Mouse (Mus musculus) forebrain, embryonic 10.5 days (tissue): Measurements from ENCODE around the gene Tcap. TPM values are rescaled to one million over a fixed set of nuclear protein-coding genes. Genes with fewer than 3 reads are reported as not detected.

Experiments used
- DNase-seq: peaks from one replicate; pipeline ENCODE4 v3.0.0-alpha.2; 2017; ENCODE audit warnings: low spot score; ENCODE audit errors: extremely low spot score
- H3K27ac ChIP-seq: fragments of 300-500 bp; sonication (generic); 2 replicates; pipeline ENCODE4 v1.5.1; 2016; ENCODE audit warnings: mild to moderate bottlenecking
- H3K27me3 ChIP-seq: fragments of 300-500 bp; sonication (generic); 2 replicates; pipeline ENCODE4 v1.6.1; 2016; ENCODE audit warnings: mild to moderate bottlenecking; ENCODE audit not compliant: poor library complexity, severe bottlenecking
- H3K36me3 ChIP-seq: fragments of 300-500 bp; sonication (generic); replicated peaks from 2 replicates; pipeline ENCODE4 v1.6.1; 2016; ENCODE audit warnings: mild to moderate bottlenecking, moderate library complexity
- H3K4me1 ChIP-seq: fragments of 300-500 bp; sonication (generic); 2 replicates; pipeline ENCODE4 v1.6.1; 2016
- H3K4me3 ChIP-seq: fragments of 300-500 bp; sonication (generic); 2 replicates; pipeline ENCODE4 v1.5.1; 2016; ENCODE audit warnings: mild to moderate bottlenecking, moderate library complexity
- H3K9me3 ChIP-seq: fragments of 300-500 bp; sonication (generic); 2 replicates; pipeline ENCODE4 v1.6.1; 2016; ENCODE audit warnings: mild to moderate bottlenecking, moderate library complexity
- WGBS: fragments of 180-500 bp; shearing (Covaris S2); methylation state at CpG from one replicate; pipeline ENCODE4 v1.1.7; 2016; 5-methylcytosine and 5-hydroxymethylcytosine counted together
- polyA plus RNA-seq: library from polyadenylated mRNA; unstranded; fragments of >200 nt; fragmentation: Nextera tagmentation; extraction: Ambion mirVana; gene quantifications from 2 replicates; pipeline ENCODE4 v1.2.1, GENCODE M21; 2016

The Tcap gene
- 0.15 TPM in 1 of 2 replicates, not detected in the other for polyA plus RNA-seq

- H3K9me3 ChIP-seq, result no peaks in the 10 kb centered on the region
- peaks cover 32% of the 10 kb centered on the region for H3K36me3 ChIP-seq
- 0 out of 2 replicates have a peak within 1 kb of the TSS, but pooled peaks have one; percentile 35 for H3K27ac ChIP-seq
- no peak within 1 kb of the TSS for H3K4me3 ChIP-seq
- 64% methylated on average over 14 of the region's 14 CpGs for WGBS
- peaks cover 33% of the 10 kb centered on the region for H3K4me1 ChIP-seq
- DNase-seq, result no peak
- peaks cover 55% of the 10 kb centered on the region for H3K27me3 ChIP-seq
Measured at GRCm38 (mm10) chr11:98383261-98384030, at the start of gene Tcap. Gene Tcap, plus strand, starts transcription at chr11:98383811.

GRCm38 (mm10) chr11:98333981-98334741 is 49.5 kb upstream of the Tcap start:
- no peaks in the 10 kb centered on the region for H3K9me3 ChIP-seq
- H3K27ac ChIP-seq, result no peak overlapping the region
- DNase-seq, result no peak
- H3K4me1 ChIP-seq, result peaks cover 27% of the 10 kb centered on the region
- 3% methylated on average over 39 of the region's 41 CpGs for WGBS
- H3K27me3 ChIP-seq, result peaks cover 100% of the 10 kb centered on the region
- H3K36me3 ChIP-seq, result no peaks in the 10 kb centered on the region
- H3K4me3 ChIP-seq, result peak overlapping the region; percentile 39

- DNase-seq, result no peak
Measured at GRCm38 (mm10) chr11:98335250-98335649, 48.4 kb upstream of the Tcap start.

GRCm38 (mm10) chr11:98336245-98337107 is 47.1 kb upstream of the Tcap start:
- WGBS, result 15% methylated on average over 13 of the region's 13 CpGs
- Histone ChIP-seq H3K4me3 (no peak overlapping the region), H3K36me3 (no peaks in the 10 kb centered on the region), H3K27me3 (peaks cover 99% of the 10 kb centered on the region), H3K9me3 (no peaks in the 10 kb centered on the region), H3K4me1 (peaks cover 36% of the 10 kb centered on the region), H3K27ac (no peak overlapping the region)
- no peak for DNase-seq

More at GRCm38 (mm10) chr11:98335250-98335649, 48.4 kb upstream of the Tcap start:
- Histone ChIP-seq H3K4me3 (no peak overlapping the region), H3K9me3 (no peaks in the 10 kb centered on the region), H3K4me1 (peaks cover 36% of the 10 kb centered on the region), H3K27ac (no peak overlapping the region), H3K27me3 (peaks cover 100% of the 10 kb centered on the region), H3K36me3 (no peaks in the 10 kb centered on the region)
- 8% methylated on average over 9 of the region's 9 CpGs for WGBS

GRCm38 (mm10) chr11:98338507-98338961 is 45.1 kb upstream of the Tcap start:
- peaks cover 50% of the 10 kb centered on the region for H3K4me1 ChIP-seq
- peaks cover 99% of the 10 kb centered on the region for H3K27me3 ChIP-seq
- DNase-seq, result no peak
- peak overlapping the region; percentile 68 for H3K27ac ChIP-seq
- H3K4me3 ChIP-seq, result peak overlapping the region; percentile 57
- no peaks in the 10 kb centered on the region for H3K36me3 ChIP-seq
- WGBS, result 2% methylated on average over 52 of the region's 57 CpGs
- no peaks in the 10 kb centered on the region for H3K9me3 ChIP-seq

GRCm38 (mm10) chr11:98339071-98339501 is 44.5 kb upstream of the Tcap start:
- H3K4me3 ChIP-seq, result peak overlapping the region; percentile 57
- H3K27ac ChIP-seq, result no peak overlapping the region
- DNase-seq, result no peak
- WGBS, result under 1% methylated on average over 19 of the region's 19 CpGs
- peaks cover 46% of the 10 kb centered on the region for H3K4me1 ChIP-seq
- H3K9me3 ChIP-seq, result no peaks in the 10 kb centered on the region
- H3K27me3 ChIP-seq, result peaks cover 99% of the 10 kb centered on the region
- no peaks in the 10 kb centered on the region for H3K36me3 ChIP-seq

GRCm38 (mm10) chr11:98339679-98340287 is 43.8 kb upstream of the Tcap start:
- Histone ChIP-seq H3K27me3 (peaks cover 99% of the 10 kb centered on the region), H3K9me3 (no peaks in the 10 kb centered on the region), H3K36me3 (no peaks in the 10 kb centered on the region), H3K4me1 (peaks cover 39% of the 10 kb centered on the region), H3K27ac (no peak overlapping the region), H3K4me3 (peak overlapping the region; percentile 57)
- DNase-seq, result peak; percentile 15
- WGBS, result 5% methylated on average over 11 of the region's 11 CpGs

GRCm38 (mm10) chr11:98340597-98340996 is 43.0 kb upstream of the Tcap start:
- Histone ChIP-seq H3K9me3 (no peaks in the 10 kb centered on the region), H3K4me1 (peaks cover 40% of the 10 kb centered on the region), H3K36me3 (no peaks in the 10 kb centered on the region), H3K27me3 (peaks cover 99% of the 10 kb centered on the region), H3K4me3 (no peak overlapping the region), H3K27ac (no peak overlapping the region)
- no peak for DNase-seq
- whole genome bisulfite sequencing, result 5% methylated on average over 4 of the region's 4 CpGs

GRCm38 (mm10) chr11:98341174-98341573 is 42.4 kb upstream of the Tcap start:
- no peak for DNase-seq
- no peaks in the 10 kb centered on the region for H3K36me3 ChIP-seq
- peaks cover 99% of the 10 kb centered on the region for H3K27me3 ChIP-seq
- H3K4me1 ChIP-seq, result peaks cover 45% of the 10 kb centered on the region
- H3K4me3 ChIP-seq, result no peak overlapping the region
- 58% methylated on average over 4 of the region's 4 CpGs for WGBS
- H3K9me3 ChIP-seq, result no peaks in the 10 kb centered on the region
- no peak overlapping the region for H3K27ac ChIP-seq

GRCm38 (mm10) chr11:98342000-98342945 is 41.3 kb upstream of the Tcap start:
- Histone ChIP-seq H3K4me1 (peaks cover 56% of the 10 kb centered on the region), H3K27me3 (peaks cover 99% of the 10 kb centered on the region), H3K27ac (no peak overlapping the region), H3K36me3 (no peaks in the 10 kb centered on the region), H3K4me3 (peak overlapping the region; percentile 36), H3K9me3 (no peaks in the 10 kb centered on the region)
- WGBS, result 3% methylated on average over 28 of the region's 29 CpGs
- peak; percentile 92 for DNase-seq

- 1% methylated on average over 14 of the region's 14 CpGs for WGBS
- peak; percentile 79 for DNase-seq
- no peaks in the 10 kb centered on the region for H3K36me3 ChIP-seq
- peaks cover 99% of the 10 kb centered on the region for H3K27me3 ChIP-seq
- H3K9me3 ChIP-seq, result no peaks in the 10 kb centered on the region
- peak overlapping the region; percentile 36 for H3K4me3 ChIP-seq
- no peak overlapping the region for H3K27ac ChIP-seq
- peaks cover 56% of the 10 kb centered on the region for H3K4me1 ChIP-seq
Measured at GRCm38 (mm10) chr11:98345253-98345652, 38.4 kb upstream of the Tcap start.
